Mouse (Mus musculus): ENCODE results near the gene Catspere2. TPM values are rescaled to one million over a fixed set of nuclear protein-coding genes. Genes with fewer than 3 reads are reported as not detected.
A peak's percentile ranks its signal among the peaks of the same experiment; 100 is the strongest.
"Not testable (repeated sequence)": the region's sequence is repeated elsewhere in the genome, so short reads cannot be mapped to it uniquely, and the experiment has no call there.

The Catspere2 gene
- polyA plus RNA-seq, 1 experiment from 2014 or later, result not detected

DNA sequence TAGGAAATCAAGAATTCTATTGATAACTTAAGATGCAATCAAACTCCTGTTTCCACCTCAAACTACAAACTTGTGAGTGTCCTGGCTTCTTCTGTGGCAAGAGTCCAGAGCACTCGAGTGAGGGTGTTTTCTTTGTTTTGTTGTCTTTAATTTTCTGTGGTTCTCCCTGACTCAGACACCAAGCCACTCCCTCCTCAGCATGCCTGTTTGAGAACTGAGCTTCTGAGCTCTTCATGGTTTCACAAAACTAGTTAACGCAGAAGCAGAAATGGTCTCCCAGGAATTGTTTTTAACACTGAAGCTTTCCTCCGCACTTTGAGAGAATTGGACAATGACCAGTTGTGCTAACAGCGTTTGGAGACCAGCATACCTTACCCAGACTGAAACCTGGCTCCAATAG lies 163.7 kb downstream of the Catspere2 start:
- H3K4me1 ChIP-seq (replicated peaks); DNase-seq; H3K27ac ChIP-seq; H3K36me3 ChIP-seq; H3K27me3 ChIP-seq; H3K9me3 ChIP-seq (replicated peaks); H3K4me3 ChIP-seq (replicated peaks); ATAC-seq (ENCODE audit: low read depth); H3K9ac ChIP-seq; H3K4me2 ChIP-seq: not testable (repeated sequence)
- WGBS (ENCODE audit: insufficient replicate concordance), result 71% methylated on average over 4 of the region's 4 CpGs

GRCm38 (mm10) chr1:178182251-178182650 lies 199.0 kb downstream of the Catspere2 start:
- Histone ChIP-seq H3K27ac (no peak overlapping the region), H3K4me2 (no peak overlapping the region), H3K9me3 (replicated peaks) (no peaks in the 10 kb centered on the region; the same call in 1 of the 2 replicates), H3K36me3 (no peaks in the 10 kb centered on the region), H3K9ac (no peak overlapping the region), H3K4me3 (replicated peaks) (no peak overlapping the region), H3K4me1 (replicated peaks) (peaks cover 3% of the 10 kb centered on the region; the same call in 1 of the 2 replicates), H3K27me3 (no peaks in the 10 kb centered on the region)
- DNase-seq, result no peak
- ATAC-seq (ENCODE audit: low read depth), result no peak
- WGBS (ENCODE audit: insufficient replicate concordance), result 76% methylated on average over 2 of the region's 2 CpGs

- DNase-seq, result no peak
- H3K27me3 ChIP-seq, result no peaks in the 10 kb centered on the region
- H3K9ac ChIP-seq, result no peak overlapping the region
Observed at GRCm38 (mm10) chr1:178185591-178185990, 202.4 kb downstream of the Catspere2 start.

GRCm38 (mm10) chr1:178187216-178187791 lies 204.1 kb downstream of the Catspere2 start, which contains the start of gene Desi2:
Gene Desi2 (plus strand): TSS chr1:178187417.
- not testable (repeated sequence) for H3K27me3 ChIP-seq; H3K36me3 ChIP-seq; H3K9me3 ChIP-seq (replicated peaks)
- Histone ChIP-seq H3K4me3 (replicated peaks) (peak within 1 kb of the TSS; percentile 75), H3K4me1 (replicated peaks) (peaks cover 20% of the 10 kb centered on the region), H3K27ac (peak within 1 kb of the TSS; percentile 63; the same call in 1 of the 2 replicates), H3K4me2 (peak within 1 kb of the TSS; percentile 86), H3K9ac (peak within 1 kb of the TSS; percentile 82)
- peak; percentile 98 for ATAC-seq (ENCODE audit: low read depth)
- DNase-seq, result peak; percentile 96
- under 1% methylated on average over 37 of the region's 37 CpGs for WGBS (ENCODE audit: insufficient replicate concordance)

More at GRCm38 (mm10) chr1:178185591-178185990, 202.4 kb downstream of the Catspere2 start:
- H3K4me1 ChIP-seq (replicated peaks), result peaks cover 17% of the 10 kb centered on the region
- ATAC-seq (ENCODE audit: low read depth), result no peak
- H3K4me3 ChIP-seq (replicated peaks), result no peak overlapping the region
- H3K9me3 ChIP-seq (replicated peaks), result no peaks in the 10 kb centered on the region; the same call in 1 of the 2 replicates
- no peak overlapping the region for H3K4me2 ChIP-seq
- no peaks in the 10 kb centered on the region for H3K36me3 ChIP-seq
- H3K27ac ChIP-seq, result no peak overlapping the region

DNA sequence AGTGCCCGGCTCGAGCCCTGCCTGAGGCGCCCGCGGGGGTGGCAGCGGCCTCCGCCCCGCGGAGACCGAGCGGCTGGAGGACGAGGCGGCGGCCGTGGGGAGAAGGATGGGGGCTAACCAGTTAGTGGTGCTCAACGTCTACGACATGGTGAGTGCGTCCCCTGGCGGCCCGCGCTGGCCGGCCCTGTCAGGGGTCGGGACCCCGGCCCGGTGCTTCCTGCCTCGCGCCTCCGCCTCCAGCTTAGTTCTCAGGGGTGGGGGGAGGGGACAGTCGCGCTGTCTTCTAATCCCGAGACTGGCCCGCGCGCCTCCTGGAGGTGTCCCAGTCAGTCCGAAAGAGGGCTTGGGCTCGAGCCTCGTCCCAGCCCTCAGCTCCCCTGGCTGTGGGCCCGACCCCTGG lies 204.6 kb downstream of the Catspere2 start:
- peaks cover 20% of the 10 kb centered on the region for H3K4me1 ChIP-seq (replicated peaks)
- not testable (repeated sequence) for DNase-seq; H3K9me3 ChIP-seq (replicated peaks)

GRCm38 (mm10) chr1:178188386-178188785 lies 205.2 kb downstream of the Catspere2 start:
- no peak for DNase-seq

More for the DNA sequence above, 204.6 kb downstream of the Catspere2 start:
- Histone ChIP-seq H3K9ac (peak overlapping the region; percentile 82), H3K27ac (peak overlapping the region; percentile 63; the same call in 1 of the 2 replicates), H3K4me2 (peak overlapping the region; percentile 86), H3K4me3 (replicated peaks) (peak overlapping the region; percentile 75)
- H3K27me3 ChIP-seq, H3K36me3 ChIP-seq: not testable (repeated sequence)
- WGBS (ENCODE audit: insufficient replicate concordance), result under 1% methylated on average over 28 of the region's 38 CpGs
- peak; percentile 22 for ATAC-seq (ENCODE audit: low read depth)

GRCm38 (mm10) chr1:178205701-178206325 lies 222.6 kb downstream of the Catspere2 start:
- Histone ChIP-seq H3K4me2 (no peak overlapping the region), H3K4me3 (replicated peaks) (no peak overlapping the region), H3K9ac (no peak overlapping the region), H3K9me3 (replicated peaks) (no peaks in the 10 kb centered on the region), H3K4me1 (replicated peaks) (peaks cover 12% of the 10 kb centered on the region), H3K36me3 (peaks cover 3% of the 10 kb centered on the region; the same call in 1 of the 2 replicates), H3K27ac (no peak overlapping the region), H3K27me3 (no peaks in the 10 kb centered on the region)
- 77% methylated on average over 10 of the region's 10 CpGs for WGBS (ENCODE audit: insufficient replicate concordance)
- no peak for ATAC-seq (ENCODE audit: low read depth)
- no peak for DNase-seq

More at GRCm38 (mm10) chr1:178188386-178188785, 205.2 kb downstream of the Catspere2 start:
- Histone ChIP-seq H3K9me3 (replicated peaks) (no peaks in the 10 kb centered on the region), H3K27ac (no peak overlapping the region), H3K27me3 (no peaks in the 10 kb centered on the region), H3K4me3 (replicated peaks) (peak overlapping the region; percentile 58), H3K9ac (peak overlapping the region; percentile 72), H3K4me2 (peak overlapping the region; percentile 80), H3K36me3 (no peaks in the 10 kb centered on the region), H3K4me1 (replicated peaks) (peaks cover 20% of the 10 kb centered on the region)
- WGBS (ENCODE audit: insufficient replicate concordance), result 6% methylated on average over 13 of the region's 13 CpGs
- no peak for ATAC-seq (ENCODE audit: low read depth)

DNA sequence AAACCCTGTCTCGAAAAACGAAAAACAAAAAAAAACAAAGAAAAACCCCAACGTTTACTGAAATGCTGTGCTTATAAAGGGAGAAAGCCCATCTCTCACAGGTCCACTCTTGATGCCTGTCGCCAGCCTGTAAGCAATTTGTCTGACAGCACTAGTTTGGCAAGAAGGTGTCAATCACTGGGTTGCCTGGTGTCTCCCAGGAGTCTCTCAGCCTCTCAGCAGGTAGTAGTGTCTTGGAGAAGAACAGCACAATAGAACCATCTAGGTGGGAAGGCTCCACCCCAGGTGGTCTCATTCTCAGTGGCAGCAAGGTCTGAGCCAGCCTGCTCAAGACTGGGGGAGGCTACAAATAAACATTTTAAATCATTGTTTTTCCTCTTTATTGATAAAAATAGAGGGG lies 224.6 kb downstream of the Catspere2 start:
- WGBS (ENCODE audit: insufficient replicate concordance), result 80% methylated on average over 4 of the region's 4 CpGs
- not testable (repeated sequence) for DNase-seq; H3K4me2 ChIP-seq; H3K9ac ChIP-seq; H3K27me3 ChIP-seq; H3K4me3 ChIP-seq (replicated peaks); H3K36me3 ChIP-seq; ATAC-seq (ENCODE audit: low read depth); H3K9me3 ChIP-seq (replicated peaks); H3K27ac ChIP-seq
- H3K4me1 ChIP-seq (replicated peaks), result peaks cover 12% of the 10 kb centered on the region

DNA sequence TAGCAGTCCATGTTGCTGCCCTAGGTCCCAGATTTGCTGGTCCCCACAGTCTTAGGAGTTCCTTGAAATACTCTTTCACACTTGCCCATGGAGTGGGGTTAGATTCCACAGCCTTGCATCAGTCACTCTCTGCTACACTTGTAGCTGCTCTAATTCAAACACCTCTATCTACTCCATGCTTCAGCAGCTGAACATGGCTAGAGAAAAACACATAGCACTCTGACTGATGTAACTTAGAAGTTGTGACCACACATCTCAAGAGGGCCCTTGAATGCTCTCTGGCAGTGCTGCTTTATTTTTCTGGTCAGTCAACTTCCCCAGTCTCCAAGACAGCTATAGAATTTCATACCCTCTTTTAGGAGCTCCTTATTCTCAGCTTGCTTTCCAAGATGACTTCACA lies 226.7 kb downstream of the Catspere2 start:
- H3K9me3 ChIP-seq (replicated peaks), result no peaks in the 10 kb centered on the region
- no peaks in the 10 kb centered on the region for H3K36me3 ChIP-seq
- H3K27ac ChIP-seq, result no peak overlapping the region
- no peak overlapping the region for H3K9ac ChIP-seq
- no peaks in the 10 kb centered on the region for H3K27me3 ChIP-seq
- peaks cover 12% of the 10 kb centered on the region for H3K4me1 ChIP-seq (replicated peaks)
- ATAC-seq (ENCODE audit: low read depth) (no peak), DNase-seq (no peak)
- H3K4me2 ChIP-seq, result no peak overlapping the region
- no peak overlapping the region for H3K4me3 ChIP-seq (replicated peaks)

DNA sequence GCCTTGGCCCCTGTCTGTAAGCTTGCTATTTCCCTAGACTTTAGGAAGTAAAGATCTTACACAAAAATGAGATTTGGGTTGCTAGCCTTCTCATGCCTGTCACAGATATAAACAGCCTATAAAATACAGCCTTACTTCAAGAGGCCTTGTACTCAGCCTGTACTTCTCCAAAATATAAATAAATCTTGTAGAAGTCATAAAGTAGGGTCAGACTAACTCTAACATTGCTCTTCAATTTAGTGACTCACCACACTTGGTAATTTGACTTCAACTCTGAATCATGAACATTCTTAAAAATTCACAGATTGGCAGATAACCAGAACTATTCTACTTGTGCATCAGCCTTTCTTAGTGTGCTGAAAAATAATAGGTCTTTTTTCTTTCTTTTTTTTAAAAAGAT lies 233.9 kb downstream of the Catspere2 start:
- no peak for ATAC-seq (ENCODE audit: low read depth)

DNA sequence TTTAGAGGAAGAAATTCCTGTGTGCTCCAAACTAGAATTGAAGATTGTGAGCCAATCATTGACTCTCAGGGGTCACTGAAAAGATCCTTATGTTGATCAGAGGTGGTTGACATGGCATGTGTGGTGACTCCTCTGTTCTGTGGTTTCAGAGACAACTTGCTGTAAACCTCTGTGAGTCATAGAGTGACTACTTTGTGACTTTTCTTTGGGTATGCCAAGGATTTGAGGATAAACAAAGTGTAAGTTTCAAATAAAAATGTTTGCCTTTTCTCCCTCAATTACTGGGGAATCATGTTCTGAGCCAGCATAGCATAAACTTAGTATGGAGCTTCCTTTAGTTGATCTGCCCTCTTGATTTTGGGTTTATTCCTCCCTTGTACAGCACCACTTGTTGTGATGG lies 235.1 kb downstream of the Catspere2 start:
- Histone ChIP-seq H3K4me1 (replicated peaks) (peaks cover 3% of the 10 kb centered on the region; the same call in 1 of the 2 replicates), H3K4me3 (replicated peaks) (no peak overlapping the region), H3K9ac (no peak overlapping the region), H3K36me3 (no peaks in the 10 kb centered on the region), H3K27ac (no peak overlapping the region), H3K9me3 (replicated peaks) (no peaks in the 10 kb centered on the region), H3K27me3 (no peaks in the 10 kb centered on the region), H3K4me2 (no peak overlapping the region)
- DNase-seq, result no peak
- ATAC-seq (ENCODE audit: low read depth), result no peak

More for the DNA sequence above, 233.9 kb downstream of the Catspere2 start:
- Histone ChIP-seq H3K4me2 (no peak overlapping the region), H3K9ac (no peak overlapping the region), H3K27me3 (no peaks in the 10 kb centered on the region), H3K4me3 (replicated peaks) (no peak overlapping the region), H3K36me3 (no peaks in the 10 kb centered on the region), H3K27ac (no peak overlapping the region), H3K9me3 (replicated peaks) (no peaks in the 10 kb centered on the region), H3K4me1 (replicated peaks) (peaks cover 3% of the 10 kb centered on the region; the same call in 1 of the 2 replicates)
- DNase-seq, result no peak

All from liver, embryonic 13.5 days (tissue).